Mouse (Mus musculus) layer of hippocampus, adult 8-10 months (tissue): ENCODE measurements at regions not wholly inside any gene's neighbourhood (a gene's known extent, or its start where the extent isn't known, plus 50 kb on each side); places are given as distances from the start of the nearest gene placed in this dataset.

Experiments used
- DNase-seq, 2 experiments: peaks; one replicate each; pipeline ENCODE4 v3.0.0; 2022; ENCODE audit warnings: low spot score in 2 of 2

DNA sequence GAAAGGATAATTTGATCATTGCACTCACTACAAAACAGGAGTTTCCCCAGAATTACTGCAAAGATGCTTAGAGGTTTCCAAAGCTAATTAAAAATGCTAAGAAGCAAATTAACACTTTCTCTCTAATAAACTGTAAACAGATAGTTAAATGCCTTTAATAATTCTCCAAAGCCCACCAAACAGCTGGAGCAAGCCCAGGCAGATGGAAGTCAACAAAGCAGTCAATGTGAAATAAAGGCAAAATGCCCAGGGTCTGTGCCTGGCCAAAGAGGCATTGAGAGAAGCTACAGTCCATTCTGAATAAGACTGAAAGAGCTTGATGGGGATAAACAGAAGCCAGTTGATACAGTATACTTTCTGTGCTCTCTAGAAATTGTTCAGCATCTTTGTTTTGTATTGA is 215.6 kb upstream of the Lrfn5 start:
- no peak for DNase-seq

DNA sequence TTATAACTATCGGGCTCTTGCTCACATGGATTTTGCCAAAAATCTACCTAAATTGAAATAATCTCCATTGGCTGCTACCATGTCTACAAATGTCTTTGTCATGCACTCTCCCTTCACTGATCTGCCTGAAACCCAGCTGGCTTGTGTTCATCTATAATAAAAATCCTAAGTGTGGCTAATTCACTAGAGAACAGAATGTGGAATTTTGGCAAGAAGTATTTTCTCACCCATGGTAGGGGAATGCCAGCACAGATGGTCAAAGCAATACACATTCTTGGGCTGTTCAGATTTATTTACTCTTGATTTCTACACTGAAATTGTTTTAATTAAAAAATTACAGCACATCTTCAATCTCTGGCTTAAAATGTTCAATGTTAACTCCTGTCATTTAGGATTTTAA is 200.8 kb upstream of the Lrfn5 start:
- peak; percentile 29 to 49 for DNase-seq

DNA sequence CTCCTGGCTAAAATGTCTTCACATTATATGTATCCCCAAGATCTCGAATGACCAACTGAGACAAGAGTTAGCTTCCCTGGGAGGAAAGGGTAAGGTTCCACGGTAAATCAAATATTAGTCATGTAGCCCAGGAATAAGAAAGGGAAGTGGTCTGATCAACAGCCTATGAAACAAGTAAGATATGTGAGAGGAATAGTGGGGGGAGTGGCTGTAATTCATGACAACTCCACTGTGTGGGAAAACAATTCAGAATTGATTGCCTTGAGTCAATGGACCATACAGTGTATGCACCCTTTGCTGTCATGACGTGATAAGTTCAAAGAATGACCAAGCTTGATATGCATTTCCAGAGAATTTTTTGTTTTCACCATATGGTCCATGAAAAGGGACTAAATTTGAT is 190.8 kb upstream of the Lrfn5 start:
- no peak for DNase-seq
